ENCODE assay signal across 15 mouse cellular contexts in the genomic region with DNA sequence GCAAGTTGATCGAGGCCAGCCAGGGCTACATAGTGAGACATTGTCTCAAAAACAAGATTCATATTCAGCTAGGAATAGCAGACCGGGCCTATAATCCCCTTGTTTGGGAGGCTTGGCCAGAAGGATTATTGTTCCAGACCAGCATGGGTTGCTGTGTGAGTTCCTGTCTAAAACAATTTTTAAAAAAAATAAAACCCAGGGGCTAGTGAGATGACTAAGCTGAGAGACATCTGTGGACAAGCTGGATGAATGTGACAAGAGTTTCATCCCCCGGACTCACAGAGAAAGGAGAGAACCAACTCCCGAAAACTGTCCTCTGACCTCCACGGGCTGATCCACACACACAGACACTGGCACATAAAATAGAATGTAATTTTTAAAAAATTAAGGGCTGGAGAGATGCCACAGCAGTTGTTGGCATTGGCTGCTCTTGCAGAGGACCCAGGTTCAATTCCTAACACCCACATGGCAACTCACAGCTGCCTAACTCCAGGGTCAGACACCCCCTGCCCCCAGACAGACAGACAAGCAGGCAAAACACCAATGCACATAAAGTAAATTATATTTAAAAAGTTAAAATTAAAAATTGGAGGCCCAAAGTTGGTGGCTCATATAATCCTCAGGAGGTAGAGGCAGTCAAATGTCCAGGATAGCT. TPM values are rescaled to one million over a fixed set of nuclear protein-coding genes. Genes with fewer than 3 reads are reported as not detected.
DNase-seq lines count a peak whose midpoint lies in the region; ATAC-seq lines count a peak whose summit lies in the region.
"Had no signal": no experiment of that assay in that cellular context is flagged by ENCODE, and none has a peak within 500 bp of the region (broad histone marks: within the 10 kb centered on the region; RNA-seq: fewer than 3 reads in every experiment).

No protein-coding gene starts in this region.

- H3K4me1 ChIP-seq in hindbrain, embryonic 10.5 days (replicated peaks), result peaks cover 38% of the 10 kb centered on the region
- no peaks in the 10 kb centered on the region; the same call in 1 of the 2 replicates for H3K4me1 ChIP-seq in hindbrain, embryonic 11.5 days (replicated peaks; ENCODE audit: control insufficient read depth, insufficient read depth, low read length)
- peaks cover 40% of the 10 kb centered on the region for H3K4me1 ChIP-seq in neural tube, embryonic 13.5 days (replicated peaks)
- H3K4me1 ChIP-seq in forebrain, embryonic 15.5 days, result peaks cover 39% of the 10 kb centered on the region
- peaks cover 19% of the 10 kb centered on the region for H3K4me1 ChIP-seq in stomach, embryonic 15.5 days

- H3K36me3 ChIP-seq in hindbrain, embryonic 10.5 days, result peaks cover 17% of the 10 kb centered on the region
- no peaks in the 10 kb centered on the region for H3K36me3 ChIP-seq in hindbrain, embryonic 11.5 days (ENCODE audit: control insufficient read depth, insufficient read depth, low read length)
- H3K36me3 ChIP-seq in neural tube, embryonic 13.5 days, result no peaks in the 10 kb centered on the region
- H3K36me3 ChIP-seq in forebrain, embryonic 15.5 days, result no peaks in the 10 kb centered on the region
- 0 out of 2 replicates have a peak, but pooled peaks cover 4% of the 10 kb centered on the region for H3K36me3 ChIP-seq in stomach, embryonic 15.5 days

- no peak overlapping the region for H3K4me2 ChIP-seq in hindbrain, embryonic 11.5 days (replicated peaks; ENCODE audit: low read depth, low read length)
- H3K4me2 ChIP-seq in neural tube, embryonic 13.5 days, result no peak overlapping the region
- no peak overlapping the region for H3K4me2 ChIP-seq in forebrain, embryonic 15.5 days (replicated peaks)
- no peak overlapping the region for H3K4me2 ChIP-seq in stomach, embryonic 15.5 days

- peak overlapping the region; percentile 99; the same call in 1 of the 2 replicates for H3K27ac ChIP-seq in hindbrain, embryonic 10.5 days
- H3K27ac ChIP-seq in hindbrain, embryonic 11.5 days (ENCODE audit: low read depth, low read length), result no peak overlapping the region
- H3K27ac ChIP-seq in neural tube, embryonic 13.5 days (replicated peaks), result peak overlapping the region; percentile 99; the same call in 1 of the 2 replicates
- 0 out of 2 replicates have a peak overlapping the region, but pooled peaks have one; percentile 94 for H3K27ac ChIP-seq in forebrain, embryonic 15.5 days (replicated peaks)
- peak overlapping the region; percentile 98 for H3K27ac ChIP-seq in stomach, embryonic 15.5 days

- WGBS in hindbrain, embryonic 10.5 days, result 88% methylated on average over 5 of the region's 5 CpGs
- 82% methylated on average over 5 of the region's 5 CpGs for WGBS in hindbrain, embryonic 11.5 days
- WGBS in neural tube, embryonic 13.5 days, result 79% methylated on average over 5 of the region's 5 CpGs
- 46% methylated on average over 5 of the region's 5 CpGs for WGBS in forebrain, embryonic 15.5 days
- WGBS in stomach, embryonic 15.5 days, result 55% methylated on average over 5 of the region's 5 CpGs

- no peak overlapping the region for H3K9ac ChIP-seq in hindbrain, embryonic 11.5 days (ENCODE audit: low read depth, low read length)
- no peak overlapping the region for H3K9ac ChIP-seq in neural tube, embryonic 13.5 days
- no peak overlapping the region for H3K9ac ChIP-seq in forebrain, embryonic 15.5 days (replicated peaks)
- no peak overlapping the region for H3K9ac ChIP-seq in stomach, embryonic 15.5 days

- H3K27me3 ChIP-seq in hindbrain, embryonic 10.5 days (ENCODE audit: insufficient read depth, poor library complexity, severe bottlenecking), result no peaks in the 10 kb centered on the region
- H3K27me3 ChIP-seq in hindbrain, embryonic 11.5 days (ENCODE audit: control insufficient read depth, insufficient read depth, low read length), result no peaks in the 10 kb centered on the region
- no peaks in the 10 kb centered on the region for H3K27me3 ChIP-seq in neural tube, embryonic 13.5 days
- no peaks in the 10 kb centered on the region for H3K27me3 ChIP-seq in forebrain, embryonic 15.5 days
- H3K27me3 ChIP-seq in stomach, embryonic 15.5 days (replicated peaks), result no peaks in the 10 kb centered on the region

- H3K9me3 ChIP-seq in hindbrain, embryonic 10.5 days, result no peaks in the 10 kb centered on the region
- no peaks in the 10 kb centered on the region for H3K9me3 ChIP-seq in hindbrain, embryonic 11.5 days (ENCODE audit: control insufficient read depth, low read length)
- no peaks in the 10 kb centered on the region for H3K9me3 ChIP-seq in neural tube, embryonic 13.5 days
- H3K9me3 ChIP-seq in forebrain, embryonic 15.5 days, result no peaks in the 10 kb centered on the region
- no peaks in the 10 kb centered on the region for H3K9me3 ChIP-seq in stomach, embryonic 15.5 days

- no peak overlapping the region for H3K4me3 ChIP-seq in hindbrain, embryonic 10.5 days
- H3K4me3 ChIP-seq in hindbrain, embryonic 11.5 days (ENCODE audit: low read depth, low read length), result no peak overlapping the region
- no peak overlapping the region for H3K4me3 ChIP-seq in neural tube, embryonic 13.5 days
- H3K4me3 ChIP-seq in forebrain, embryonic 15.5 days, result no peak overlapping the region
- no peak overlapping the region for H3K4me3 ChIP-seq in stomach, embryonic 15.5 days (replicated peaks)

- no peak for DNase-seq in hindbrain, embryonic 10.5 days (ENCODE audit: low spot score)
- no peak for DNase-seq in hindbrain, embryonic 11.5 days (ENCODE audit: low spot score)
- no peak for DNase-seq in neural tube, embryonic 10.5 days (ENCODE audit: extremely low spot score, low spot score)
- no peak for DNase-seq in adipocyte (ENCODE audit: low spot score)
- DNase-seq in embryo, embryonic 10 days (ENCODE audit: low spot score), result no peak
- DNase-seq: cerebellum, adult 11-12 months; gastrocnemius, postnatal 10 days; kidney, postnatal 25 days; spleen, adult 18-20 months had no signal

- ATAC-seq in hindbrain, embryonic 11.5 days (ENCODE audit: low FRiP score), result no peak
- ATAC-seq in neural tube, embryonic 13.5 days (ENCODE audit: low read depth), result no peak
- no peak for ATAC-seq in forebrain, embryonic 15.5 days (replicated peaks)
- ATAC-seq in stomach, embryonic 15.5 days (ENCODE audit: insufficient read depth, low FRiP score, low read depth), result no peak
- ATAC-seq: intestine, postnatal 0 days had no signal

RNA-seq across cellular contexts. Expression of gene Luc7l3, which starts 1.6 kb away (rescaled TPM):
- polyA plus RNA-seq in hindbrain, embryonic 10.5 days (2016; fragmentation: Nextera tagmentation; extraction: Ambion mirVana), result 72.3 and 103 TPM in 2 replicates
- 118 and 125 TPM in 2 replicates for polyA plus RNA-seq in hindbrain, embryonic 11.5 days (2014; fragmentation: Nextera tagmentation; extraction: Ambion mirVana)
- polyA plus RNA-seq in neural tube, embryonic 13.5 days (2015; fragmentation: Nextera tagmentation; extraction: Ambion mirVana), result 146 and 151 TPM in 2 replicates
- polyA plus RNA-seq in forebrain, embryonic 15.5 days (2015; fragmentation: Nextera tagmentation; extraction: Ambion mirVana), result 153 and 156 TPM in 2 replicates
- 116 TPM in 2 replicates for polyA plus RNA-seq in stomach, embryonic 15.5 days (2015; fragmentation: Nextera tagmentation; extraction: Ambion mirVana)

RNA-seq across cellular contexts. Expression of gene Ankrd40, which starts 4.4 kb away (rescaled TPM):
- polyA plus RNA-seq in hindbrain, embryonic 10.5 days (2016; fragmentation: Nextera tagmentation; extraction: Ambion mirVana), result 11.7 and 12.5 TPM in 2 replicates
- 16.3 and 21.7 TPM in 2 replicates for polyA plus RNA-seq in hindbrain, embryonic 11.5 days (2014; fragmentation: Nextera tagmentation; extraction: Ambion mirVana)
- polyA plus RNA-seq in neural tube, embryonic 13.5 days (2015; fragmentation: Nextera tagmentation; extraction: Ambion mirVana), result 21.0 and 21.8 TPM in 2 replicates
- polyA plus RNA-seq in forebrain, embryonic 15.5 days (2015; fragmentation: Nextera tagmentation; extraction: Ambion mirVana), result 15.9 and 17.2 TPM in 2 replicates
- 24.2 and 27.3 TPM in 2 replicates for polyA plus RNA-seq in stomach, embryonic 15.5 days (2015; fragmentation: Nextera tagmentation; extraction: Ambion mirVana)

RNA-seq across cellular contexts. Expression of gene Gm21885, which starts 41.7 kb away (rescaled TPM):
- polyA plus RNA-seq in hindbrain, embryonic 10.5 days (2016; fragmentation: Nextera tagmentation; extraction: Ambion mirVana), result not detected in 2 replicates
- 0.68 TPM in 1 of 2 replicates, not detected in the other for polyA plus RNA-seq in hindbrain, embryonic 11.5 days (2014; fragmentation: Nextera tagmentation; extraction: Ambion mirVana)
- 0.27 TPM in 1 of 2 replicates, not detected in the other for polyA plus RNA-seq in neural tube, embryonic 13.5 days (2015; fragmentation: Nextera tagmentation; extraction: Ambion mirVana)
- polyA plus RNA-seq in forebrain, embryonic 15.5 days (2015; fragmentation: Nextera tagmentation; extraction: Ambion mirVana), result 0.45 TPM in 1 of 2 replicates, not detected in the other
- 6.4 and 10.9 TPM in 2 replicates for polyA plus RNA-seq in stomach, embryonic 15.5 days (2015; fragmentation: Nextera tagmentation; extraction: Ambion mirVana)
- polyA plus RNA-seq: cortical plate, adult 2 months; heart, embryonic 16.5 days had no signal
